Mouse (Mus musculus): ENCODE measurements around the gene Pold4. TPM values are rescaled to one million over a fixed set of nuclear protein-coding genes. Genes with fewer than 3 reads are reported as not detected.

Gene Pold4
- polyA plus RNA-seq, 1 experiment from 2014 or later: 24.7 TPM

DNA sequence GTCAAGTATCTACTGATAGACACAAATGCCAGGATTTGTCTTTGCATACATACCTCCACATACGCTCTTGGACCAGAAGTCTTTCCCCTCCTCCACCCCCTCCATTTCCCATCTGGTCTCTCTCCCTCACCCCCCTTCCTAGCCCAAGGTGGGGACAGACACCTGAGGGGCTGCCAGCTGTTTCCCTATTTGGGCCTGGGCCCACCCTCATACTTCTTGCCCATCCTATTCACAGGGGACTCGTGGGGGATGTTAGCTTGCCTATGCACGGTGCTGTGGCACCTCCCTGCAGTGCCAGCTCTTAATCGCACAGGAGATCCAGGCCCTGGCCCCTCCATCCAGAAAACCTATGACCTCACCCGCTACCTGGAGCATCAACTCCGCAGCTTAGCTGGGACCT, 11.8 kb upstream of the Pold4 start:
- Histone ChIP-seq H3K36me3 (no peaks in the 10 kb centered on the region), H3K4me1 (peaks cover 41% of the 10 kb centered on the region), H3K27ac (replicated peaks) (no peak overlapping the region), H3K4me3 (replicated peaks) (no peak overlapping the region), H3K27me3 (replicated peaks) (peaks cover 27% of the 10 kb centered on the region), H3K9me3 (replicated peaks) (no peaks in the 10 kb centered on the region), H3K4me2 (no peak overlapping the region), H3K9ac (replicated peaks) (no peak overlapping the region)
- ATAC-seq (ENCODE audit: low FRiP score): no peak
- WGBS: 82% methylated on average over 6 of the region's 6 CpGs

DNA sequence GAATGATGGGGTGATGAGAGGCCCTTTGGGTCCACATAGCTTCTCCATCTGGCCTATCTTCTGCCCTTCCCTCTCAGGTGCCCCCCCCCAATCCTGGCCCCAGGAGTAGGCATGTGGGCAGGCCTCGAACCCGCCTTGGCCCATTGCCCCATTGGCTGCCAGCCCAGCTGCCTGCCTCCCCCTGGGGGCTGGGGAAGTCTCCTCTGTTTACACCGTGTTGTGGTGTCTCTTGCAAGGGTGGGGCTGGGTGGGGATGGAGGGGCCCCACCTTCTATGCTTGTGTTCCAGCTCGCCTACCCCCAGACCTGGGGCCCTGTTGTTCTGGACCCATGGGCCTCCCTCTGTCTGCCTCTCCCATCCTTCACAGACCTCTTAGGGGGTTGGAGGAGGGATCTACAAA, 11.3 kb upstream of the Pold4 start:
- no peak overlapping the region for H3K9ac ChIP-seq (replicated peaks)
- H3K4me1 ChIP-seq: peaks cover 36% of the 10 kb centered on the region
- no peaks in the 10 kb centered on the region for H3K9me3 ChIP-seq (replicated peaks)
- 45% methylated on average over 4 of the region's 4 CpGs for WGBS
- no peak overlapping the region for H3K4me2 ChIP-seq
- H3K36me3 ChIP-seq: no peaks in the 10 kb centered on the region
- no peak for ATAC-seq (ENCODE audit: low FRiP score)
- H3K27me3 ChIP-seq (replicated peaks): peaks cover 27% of the 10 kb centered on the region
- H3K27ac ChIP-seq (replicated peaks): no peak overlapping the region
- no peak overlapping the region for H3K4me3 ChIP-seq (replicated peaks)

DNA sequence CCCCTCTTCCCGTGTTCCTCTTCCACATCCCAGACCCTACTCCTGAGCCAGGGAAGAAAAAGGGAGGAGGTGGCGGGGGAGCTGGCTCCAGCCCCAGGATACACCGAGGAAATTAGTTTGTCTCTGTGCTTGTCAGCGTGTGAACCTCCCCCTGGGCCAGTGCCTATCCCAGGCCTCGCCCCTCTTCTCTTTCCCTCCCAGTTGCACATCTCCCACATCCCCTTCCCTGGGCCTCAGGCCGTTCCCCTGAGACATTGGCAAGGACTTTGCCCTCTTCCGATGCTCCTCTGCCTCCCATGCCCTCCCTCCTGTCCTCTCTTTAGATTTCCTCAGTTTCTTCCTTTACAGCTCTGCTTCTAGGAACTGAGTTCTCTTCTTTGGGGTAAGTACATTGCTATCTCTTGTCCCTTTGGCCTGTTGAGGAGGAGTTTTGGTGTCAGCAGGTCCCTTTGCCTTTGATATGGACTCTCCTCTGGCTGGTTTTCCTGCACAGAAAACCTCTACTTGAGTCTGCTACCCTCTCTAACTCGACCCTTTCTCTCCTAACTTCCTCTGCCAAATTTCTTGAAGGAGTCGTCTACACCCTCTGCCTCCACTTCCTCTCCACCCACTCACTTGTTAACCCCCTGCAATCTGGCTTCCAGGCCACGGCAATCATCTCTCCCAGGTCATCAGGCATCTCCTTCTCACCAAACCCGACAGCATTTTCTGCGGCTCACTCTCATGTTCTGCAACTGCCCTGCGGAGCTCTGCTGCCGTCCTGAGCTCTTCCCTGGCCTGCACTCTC, 10.5 kb upstream of the Pold4 start:
- H3K9ac ChIP-seq (replicated peaks): no peak overlapping the region
- ATAC-seq (ENCODE audit: low FRiP score): no peak
- H3K36me3 ChIP-seq: no peaks in the 10 kb centered on the region
- H3K9me3 ChIP-seq (replicated peaks): no peaks in the 10 kb centered on the region
- H3K27ac ChIP-seq (replicated peaks): no peak overlapping the region
- 43% methylated on average over 14 of the region's 14 CpGs for WGBS
- H3K4me2 ChIP-seq: no peak overlapping the region
- peaks cover 23% of the 10 kb centered on the region for H3K27me3 ChIP-seq (replicated peaks)
- H3K4me1 ChIP-seq: peaks cover 31% of the 10 kb centered on the region
- H3K4me3 ChIP-seq (replicated peaks): no peak overlapping the region

- Histone ChIP-seq H3K27me3 (replicated peaks) (peaks cover 19% of the 10 kb centered on the region), H3K4me2 (no peak overlapping the region), H3K9ac (replicated peaks) (no peak overlapping the region), H3K27ac (replicated peaks) (no peak overlapping the region; the same call in 1 of the 2 replicates), H3K4me3 (replicated peaks) (no peak overlapping the region), H3K4me1 (peaks cover 26% of the 10 kb centered on the region), H3K9me3 (replicated peaks) (no peaks in the 10 kb centered on the region), H3K36me3 (no peaks in the 10 kb centered on the region)
- peak; percentile 45; the same call in 1 of the 2 replicates for ATAC-seq (ENCODE audit: low FRiP score)
- WGBS: 74% methylated on average over 11 of the region's 11 CpGs
These were observed 9.5 kb upstream of the Pold4 start for GRCm38 (mm10) chr19:4222165-4222564.

GRCm38 (mm10) chr19:4226779-4227178, 4.9 kb upstream of the Pold4 start:
- Histone ChIP-seq H3K27ac (replicated peaks) (no peak overlapping the region), H3K36me3 (no peaks in the 10 kb centered on the region), H3K4me1 (peaks cover 12% of the 10 kb centered on the region), H3K9ac (replicated peaks) (no peak overlapping the region), H3K4me3 (replicated peaks) (no peak overlapping the region), H3K4me2 (no peak overlapping the region), H3K27me3 (replicated peaks) (peaks cover 24% of the 10 kb centered on the region), H3K9me3 (replicated peaks) (no peaks in the 10 kb centered on the region)
- ATAC-seq (ENCODE audit: low FRiP score): no peak
- WGBS: 92% methylated on average over 7 of the region's 7 CpGs

DNA sequence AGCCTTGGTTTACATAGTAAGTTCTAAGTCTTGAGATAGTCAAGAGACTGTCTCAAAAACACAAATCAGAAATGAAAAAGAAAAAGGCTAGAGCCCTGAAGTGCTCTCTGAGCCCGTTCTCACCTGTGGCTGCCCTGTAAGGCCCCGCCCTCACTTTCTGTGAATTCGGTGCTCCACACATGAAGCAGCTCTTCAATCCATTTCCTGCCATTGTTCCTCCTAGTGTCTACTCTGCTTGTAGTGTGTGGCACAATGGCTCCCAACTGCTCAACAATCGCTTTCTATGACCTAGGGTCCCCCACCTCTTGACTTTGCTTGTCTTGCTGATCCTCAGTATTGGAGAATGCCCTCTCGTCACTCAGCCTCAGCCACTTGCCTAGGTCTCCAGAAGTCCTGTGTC, 4.3 kb upstream of the Pold4 start:
- no peak overlapping the region for H3K9ac ChIP-seq (replicated peaks)
- peaks cover 24% of the 10 kb centered on the region for H3K27me3 ChIP-seq (replicated peaks)
- WGBS: 71% methylated on average over 5 of the region's 5 CpGs
- H3K4me1 ChIP-seq: peaks cover 9% of the 10 kb centered on the region
- H3K9me3 ChIP-seq (replicated peaks): no peaks in the 10 kb centered on the region
- no peak for ATAC-seq (ENCODE audit: low FRiP score)
- H3K36me3 ChIP-seq: no peaks in the 10 kb centered on the region
- no peak overlapping the region for H3K27ac ChIP-seq (replicated peaks)
- H3K4me2 ChIP-seq: no peak overlapping the region
- H3K4me3 ChIP-seq (replicated peaks): no peak overlapping the region

- Histone ChIP-seq H3K27me3 (replicated peaks) (peaks cover 24% of the 10 kb centered on the region), H3K4me3 (replicated peaks) (no peak overlapping the region), H3K27ac (replicated peaks) (no peak overlapping the region), H3K36me3 (no peaks in the 10 kb centered on the region), H3K9ac (replicated peaks) (no peak overlapping the region), H3K4me1 (peaks cover 13% of the 10 kb centered on the region), H3K9me3 (replicated peaks) (no peaks in the 10 kb centered on the region), H3K4me2 (no peak overlapping the region)
- 25% methylated on average over 8 of the region's 8 CpGs for WGBS
- ATAC-seq (ENCODE audit: low FRiP score): no peak
These were observed 3.6 kb upstream of the Pold4 start for GRCm38 (mm10) chr19:4227894-4228678.

GRCm38 (mm10) chr19:4228891-4229290, 2.8 kb upstream of the Pold4 start:
- peaks cover 24% of the 10 kb centered on the region for H3K27me3 ChIP-seq (replicated peaks)
- no peak overlapping the region for H3K4me2 ChIP-seq
- no peak for ATAC-seq (ENCODE audit: low FRiP score)
- no peak overlapping the region for H3K4me3 ChIP-seq (replicated peaks)
- no peak overlapping the region for H3K9ac ChIP-seq (replicated peaks)
- H3K9me3 ChIP-seq (replicated peaks): no peaks in the 10 kb centered on the region
- no peaks in the 10 kb centered on the region for H3K36me3 ChIP-seq
- no peak overlapping the region for H3K27ac ChIP-seq (replicated peaks)
- peaks cover 13% of the 10 kb centered on the region for H3K4me1 ChIP-seq
- WGBS: 74% methylated on average over 4 of the region's 4 CpGs

- Histone ChIP-seq H3K27ac (replicated peaks) (no peak overlapping the region), H3K4me3 (replicated peaks) (no peak overlapping the region), H3K4me1 (peaks cover 13% of the 10 kb centered on the region), H3K9ac (replicated peaks) (no peak overlapping the region), H3K27me3 (replicated peaks) (peaks cover 24% of the 10 kb centered on the region), H3K36me3 (no peaks in the 10 kb centered on the region), H3K4me2 (no peak overlapping the region), H3K9me3 (replicated peaks) (no peaks in the 10 kb centered on the region)
- ATAC-seq (ENCODE audit: low FRiP score): no peak
- WGBS: 33% methylated on average over 9 of the region's 9 CpGs
These were observed 2.1 kb upstream of the Pold4 start for GRCm38 (mm10) chr19:4229451-4230076.

- no peak overlapping the region for H3K4me3 ChIP-seq (replicated peaks)
- no peak for ATAC-seq (ENCODE audit: low FRiP score)
- H3K9me3 ChIP-seq (replicated peaks): no peaks in the 10 kb centered on the region
- 67% methylated on average over 8 of the region's 8 CpGs for WGBS
- peaks cover 24% of the 10 kb centered on the region for H3K27me3 ChIP-seq (replicated peaks)
- H3K9ac ChIP-seq (replicated peaks): no peak overlapping the region
- no peak overlapping the region for H3K4me2 ChIP-seq
- no peak overlapping the region for H3K27ac ChIP-seq (replicated peaks)
- peaks cover 13% of the 10 kb centered on the region for H3K4me1 ChIP-seq
- no peaks in the 10 kb centered on the region for H3K36me3 ChIP-seq
These were observed 1.3 kb upstream of the Pold4 start for GRCm38 (mm10) chr19:4230415-4230814.

DNA sequence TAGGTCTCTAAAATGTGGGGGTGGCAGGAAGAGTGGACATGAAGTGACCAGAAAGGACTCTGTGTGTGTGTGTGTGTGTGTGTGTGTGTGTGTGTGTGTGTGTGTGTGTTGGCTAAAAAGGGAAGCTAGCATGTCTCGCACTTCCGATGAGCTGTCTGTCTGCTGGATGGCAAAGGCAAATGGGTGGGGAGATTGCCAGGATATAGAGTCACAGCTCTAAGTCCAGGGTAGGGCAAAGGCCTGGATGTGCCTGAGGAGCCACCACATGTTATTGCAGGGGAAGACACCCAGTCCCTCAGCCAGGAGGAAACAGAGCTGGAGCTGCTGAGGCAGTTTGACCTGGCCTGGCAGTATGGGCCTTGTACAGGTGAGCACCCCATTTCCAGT, 480 bp downstream of the Pold4 start:
- ATAC-seq (ENCODE audit: low FRiP score): peak; percentile 25; the same call in 1 of the 2 replicates
- Histone ChIP-seq H3K27ac (replicated peaks) (peak overlapping the region; percentile 82), H3K4me2 (peak overlapping the region; percentile 79), H3K9ac (replicated peaks) (peak overlapping the region; percentile 63), H3K4me3 (replicated peaks) (peak overlapping the region; percentile 51), H3K9me3 (replicated peaks) (no peaks in the 10 kb centered on the region), H3K36me3 (no peaks in the 10 kb centered on the region), H3K4me1 (peaks cover 13% of the 10 kb centered on the region), H3K27me3 (replicated peaks) (peaks cover 18% of the 10 kb centered on the region)
- WGBS: 38% methylated on average over 2 of the region's 2 CpGs

All from neural tube, embryonic 15.5 days (tissue).